Mouse (Mus musculus): ENCODE results near the gene Sepsecs.
"Not testable (repeated sequence)": the region's sequence is repeated elsewhere in the genome, so short reads cannot be mapped to it uniquely, and the experiment has no call there.

Sepsecs gene

GRCm38 (mm10) chr5:52669426-52670191 lies at the start of gene Sepsecs:
Sepsecs (minus strand) TSS chr5:52669708.
- DNase-seq (ENCODE audit: low spot score): peak; percentile 92

GRCm38 (mm10) chr5:52716742-52717448 lies 47.4 kb upstream of the Sepsecs start:
- DNase-seq (ENCODE audit: low spot score): no peak

GRCm38 (mm10) chr5:52712704-52713103 lies 43.2 kb upstream of the Sepsecs start:
- no peak for DNase-seq (ENCODE audit: low spot score)

- no peak for DNase-seq (ENCODE audit: low spot score)
These were observed 35.1 kb upstream of the Sepsecs start for GRCm38 (mm10) chr5:52704562-52704961.

- DNase-seq (ENCODE audit: low spot score): not testable (repeated sequence)
These were observed 28.5 kb upstream of the Sepsecs start for GRCm38 (mm10) chr5:52697882-52698440.

- no peak for DNase-seq (ENCODE audit: low spot score)
These were observed 27.8 kb upstream of the Sepsecs start for GRCm38 (mm10) chr5:52697291-52697690.

- DNase-seq (ENCODE audit: low spot score): no peak
These were observed 18.4 kb upstream of the Sepsecs start for GRCm38 (mm10) chr5:52687741-52688455.

- DNase-seq (ENCODE audit: low spot score): no peak
These were observed 11.6 kb upstream of the Sepsecs start for GRCm38 (mm10) chr5:52681111-52681510.

GRCm38 (mm10) chr5:52680191-52680590 lies 10.7 kb upstream of the Sepsecs start:
- no peak for DNase-seq (ENCODE audit: low spot score)

- no peak for DNase-seq (ENCODE audit: low spot score)
These were observed 9.1 kb upstream of the Sepsecs start for GRCm38 (mm10) chr5:52678498-52679070.

GRCm38 (mm10) chr5:52677126-52677525 lies 7.6 kb upstream of the Sepsecs start:
- no peak for DNase-seq (ENCODE audit: low spot score)

- DNase-seq (ENCODE audit: low spot score): no peak
These were observed 5.0 kb upstream of the Sepsecs start for GRCm38 (mm10) chr5:52674384-52675069.

- DNase-seq (ENCODE audit: low spot score): no peak
These were observed 3.8 kb upstream of the Sepsecs start for GRCm38 (mm10) chr5:52673341-52673740.

- no peak for DNase-seq (ENCODE audit: low spot score)
These were observed 1.2 kb upstream of the Sepsecs start for GRCm38 (mm10) chr5:52670745-52671144.

GRCm38 (mm10) chr5:52666766-52667165 lies 2.7 kb downstream of the Sepsecs start:
- DNase-seq (ENCODE audit: low spot score): no peak

- no peak for DNase-seq (ENCODE audit: low spot score)
These were observed 11.6 kb downstream of the Sepsecs start for GRCm38 (mm10) chr5:52657957-52658356.

GRCm38 (mm10) chr5:52657336-52657735 lies 12.2 kb downstream of the Sepsecs start:
- no peak for DNase-seq (ENCODE audit: low spot score)

- DNase-seq (ENCODE audit: low spot score): no peak
These were observed 13.5 kb downstream of the Sepsecs start for GRCm38 (mm10) chr5:52655992-52656391.

GRCm38 (mm10) chr5:52654961-52655360 lies 14.5 kb downstream of the Sepsecs start:
- DNase-seq (ENCODE audit: low spot score): no peak

- no peak for DNase-seq (ENCODE audit: low spot score)
These were observed 16.9 kb downstream of the Sepsecs start for GRCm38 (mm10) chr5:52652606-52653005.

- no peak for DNase-seq (ENCODE audit: low spot score)
These were observed 17.4 kb downstream of the Sepsecs start for GRCm38 (mm10) chr5:52652086-52652485.

Measured in testis, postnatal 14 days (tissue).